Mouse (Mus musculus) heart, adult 2 months (tissue): ENCODE data around the gene Hspb8.

ENCODE experiments used
- CTCF ChIP-seq: fragments of 200-600 bp; IDR thresholded peaks from 2 replicates; pipeline ENCODE4 v1.8.1; 2022; ENCODE audit warnings: antibody characterized with exemption, mild to moderate bottlenecking, moderate library complexity
- EP300 ChIP-seq: fragments of 200-500 bp; IDR thresholded peaks from 2 replicates; pipeline ENCODE4 v1.6.1; 2011; ENCODE audit warnings: low read depth, low read length, control low read depth; ENCODE audit not compliant: insufficient read depth
- POLR2A ChIP-seq: fragments of 200-500 bp; IDR thresholded peaks from 2 replicates; pipeline ENCODE4 v1.6.1; 2011; ENCODE audit warnings: mild to moderate bottlenecking, low read depth, low read length, control low read depth; ENCODE audit not compliant: insufficient read depth

DNA sequence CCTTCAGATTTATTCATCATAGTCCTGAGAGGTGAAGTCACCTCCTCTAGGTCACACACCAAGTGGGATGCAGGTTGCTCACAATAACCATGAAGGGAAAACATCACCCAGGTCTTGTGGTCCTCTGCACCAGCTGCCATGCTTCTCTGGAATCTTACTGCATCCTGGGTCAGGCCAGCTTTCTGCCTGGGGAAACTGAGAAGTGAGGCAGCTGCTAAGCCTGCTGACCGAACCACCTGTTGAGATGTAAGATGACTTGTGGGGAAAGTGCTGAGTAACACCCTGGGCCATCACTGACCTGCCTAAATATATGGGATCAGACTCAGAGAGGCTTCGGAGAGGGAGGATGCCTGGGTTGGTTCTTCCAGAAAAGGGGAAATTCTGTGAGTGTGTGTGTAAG lies 4.0 kb upstream of the Hspb8 start:
- no peak for TF ChIP-seq CTCF
- TF ChIP-seq EP300: no peak
- TF ChIP-seq POLR2A: no peak
